Mouse (Mus musculus) megakaryocyte, embryonic 14.5 days (primary cell): ENCODE measurements around the gene Smarca2.

Source experiments
- FLI1 ChIP-seq: IDR thresholded peaks from 2 replicates; pipeline ENCODE4 v1.6.1; 2012; ENCODE audit warnings: low read length, inconsistent platforms, mixed read lengths
- GATA1 ChIP-seq: IDR thresholded peaks from 3 replicates; pipeline ENCODE4 v1.6.1; 2012; ENCODE audit warnings: mixed read lengths, low read length, inconsistent platforms, borderline replicate concordance

DNA sequence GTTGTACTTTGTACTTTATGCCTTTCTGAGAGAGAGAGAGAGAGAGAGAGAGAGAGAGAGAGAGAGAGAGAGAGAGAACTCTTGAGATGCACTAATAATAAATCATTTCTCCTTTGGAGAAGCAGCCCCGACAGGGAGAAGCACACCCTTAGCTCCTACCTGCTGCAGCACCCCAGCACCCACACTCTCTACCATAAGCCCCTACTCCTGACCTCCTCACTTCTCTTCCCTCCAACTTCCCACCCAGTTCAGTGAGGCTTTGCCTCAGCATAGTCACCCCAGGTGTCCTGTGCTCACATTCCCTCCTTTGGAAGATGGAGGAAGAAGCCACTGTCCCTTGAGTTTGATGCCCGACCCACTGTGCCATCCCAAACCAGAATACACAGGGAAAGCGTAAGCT, 40.2 kb downstream of the Smarca2 start:
- TF ChIP-seq GATA1 (no peak), FLI1 (no peak)
